Comparison of ENCODE assay signal across 8 mouse cellular contexts in genomic region chr15:5186293-5186675, GRCm38 (mm10). TPM values are rescaled to one million over a fixed set of nuclear protein-coding genes. Genes with fewer than 3 reads are reported as not detected.
DNase-seq lines count a peak whose midpoint lies in the region; ATAC-seq and TF ChIP-seq lines count a peak whose summit lies in the region.

No protein-coding gene starts in this region.

- H3K27ac ChIP-seq in heart, adult 2 months: peak overlapping the region; percentile 86
- peak overlapping the region; percentile 91; the same call in 1 of the 2 replicates for H3K27ac ChIP-seq in embryonic facial prominence, embryonic 15.5 days (replicated peaks)
- H3K27ac ChIP-seq in liver, embryonic 12.5 days: peak overlapping the region; percentile 84

- no peak for ATAC-seq in embryonic facial prominence, embryonic 15.5 days (ENCODE audit: insufficient number of reproducible peaks, low FRiP score, low TSS enrichment, low read depth)
- ATAC-seq in liver, embryonic 12.5 days: no peak

- peak overlapping the region; percentile 67 for H3K4me2 ChIP-seq in embryonic facial prominence, embryonic 15.5 days (replicated peaks)
- peak overlapping the region; percentile 88 for H3K4me2 ChIP-seq in liver, embryonic 12.5 days

- peak overlapping the region; percentile 84 for H3K4me3 ChIP-seq in heart, adult 2 months
- peak overlapping the region; percentile 99 for H3K4me3 ChIP-seq in embryonic facial prominence, embryonic 15.5 days (replicated peaks)
- peak overlapping the region; percentile 97 for H3K4me3 ChIP-seq in liver, embryonic 12.5 days

- intact Hi-C loops in heart, adult 2 months (cut with DNase I): no loop called here
- intact Hi-C loops in heart, postnatal 10 days (cut with DNase I): no loop called here

- 26% methylated on average over 10 of the region's 10 CpGs for WGBS in heart, adult 2 months
- 30% methylated on average over 10 of the region's 10 CpGs for WGBS in embryonic facial prominence, embryonic 15.5 days
- 38% methylated on average over 10 of the region's 10 CpGs for WGBS in liver, embryonic 12.5 days (ENCODE audit: insufficient replicate concordance)

- no peaks in the 10 kb centered on the region for H3K9me3 ChIP-seq in embryonic facial prominence, embryonic 15.5 days (replicated peaks)
- H3K9me3 ChIP-seq in liver, embryonic 12.5 days (replicated peaks): no peaks in the 10 kb centered on the region

- no peak for TF ChIP-seq POLR2A in heart, adult 2 months (IDR thresholded peaks at IDR 0.05; ENCODE audit: insufficient read depth, low read depth, low read length)

- no peak for DNase-seq in heart, adult 2 months
- DNase-seq in heart, postnatal 10 days: no peak
- DNase-seq in 416B (ENCODE audit: low read depth): peak; percentile 61
- DNase-seq in frontal cortex, postnatal 36 days (ENCODE audit: low spot score in 2 of 2): no peak
- no peak for DNase-seq in right cerebral cortex, postnatal 4 days
- no peak for DNase-seq in embryo, embryonic 10.5 days (ENCODE audit: low spot score)

- H3K36me3 ChIP-seq in heart, adult 2 months (ENCODE audit: control insufficient read depth, insufficient read depth, low read length): peaks cover 9% of the 10 kb centered on the region; the same call in 1 of the 2 replicates
- peaks cover 12% of the 10 kb centered on the region; the same call in 1 of the 2 replicates for H3K36me3 ChIP-seq in embryonic facial prominence, embryonic 15.5 days
- H3K36me3 ChIP-seq in liver, embryonic 12.5 days: peaks cover 27% of the 10 kb centered on the region

- H3K4me1 ChIP-seq in heart, adult 2 months (ENCODE audit: control insufficient read depth, insufficient read depth, low read length): 0 out of 2 replicates have a peak, but pooled peaks cover 2% of the 10 kb centered on the region
- H3K4me1 ChIP-seq in embryonic facial prominence, embryonic 15.5 days: peaks cover 18% of the 10 kb centered on the region
- H3K4me1 ChIP-seq in liver, embryonic 12.5 days: peaks cover 28% of the 10 kb centered on the region

- H3K79me2 ChIP-seq in heart, adult 2 months (replicated peaks; ENCODE audit: control insufficient read depth, insufficient read depth, low read length): peaks cover 7% of the 10 kb centered on the region

- H3K9ac ChIP-seq in heart, adult 2 months (ENCODE audit: low read depth, low read length): peak overlapping the region; percentile 98
- peak overlapping the region; percentile 81 for H3K9ac ChIP-seq in embryonic facial prominence, embryonic 15.5 days
- H3K9ac ChIP-seq in liver, embryonic 12.5 days: peak overlapping the region; percentile 85

- no peaks in the 10 kb centered on the region for H3K27me3 ChIP-seq in heart, adult 2 months (ENCODE audit: control insufficient read depth, insufficient read depth, low read length)
- no peaks in the 10 kb centered on the region for H3K27me3 ChIP-seq in embryonic facial prominence, embryonic 15.5 days
- no peaks in the 10 kb centered on the region for H3K27me3 ChIP-seq in liver, embryonic 12.5 days (replicated peaks)

- no peak for TF ChIP-seq CTCF in heart, adult 2 months (IDR thresholded peaks at IDR 0.05)

- TF ChIP-seq EP300 in heart, adult 2 months (IDR thresholded peaks at IDR 0.05; ENCODE audit: insufficient read depth, low read depth, low read length): no peak

RNA-seq across cellular contexts. Expression of gene Ttc33, which starts 1.0 kb away (rescaled TPM):
- total RNA-seq in heart, adult 2 months (2021): 10 to 100 TPM; 37.5 to 45.2 TPM
- 10.4 and 18.7 TPM in 2 replicates for polyA plus RNA-seq in heart, adult 2 months (2012; rRNA removed)
- total RNA-seq in heart, postnatal 10 days (2021): 10 to 100 TPM; 28.4 to 29.2 TPM
- 37.7 and 40.2 TPM in 2 replicates for polyA plus RNA-seq in embryonic facial prominence, embryonic 15.5 days (2015; fragmentation: Nextera tagmentation; extraction: Ambion mirVana)
- polyA plus RNA-seq in liver, embryonic 12.5 days (2016; fragmentation: Nextera tagmentation; extraction: Ambion mirVana): 18.9 and 19.1 TPM in 2 replicates

RNA-seq across cellular contexts. Expression of gene Prkaa1, which starts 42.6 kb away (rescaled TPM):
- total RNA-seq in heart, adult 2 months (2021): 10 to 100 TPM; 12.6 to 13.9 TPM
- 4.6 and 8.9 TPM in 2 replicates for polyA plus RNA-seq in heart, adult 2 months (2012; rRNA removed)
- 10 to 100 TPM; 16.9 to 18.4 TPM for total RNA-seq in heart, postnatal 10 days (2021)
- 16.1 and 17.2 TPM in 2 replicates for polyA plus RNA-seq in embryonic facial prominence, embryonic 15.5 days (2015; fragmentation: Nextera tagmentation; extraction: Ambion mirVana)
- polyA plus RNA-seq in liver, embryonic 12.5 days (2016; fragmentation: Nextera tagmentation; extraction: Ambion mirVana): 21.3 and 22.3 TPM in 2 replicates

RNA-seq across cellular contexts. Expression of gene Ptger4, which starts 57.7 kb away (rescaled TPM):
- total RNA-seq in heart, adult 2 months (2021): 1 to 10 TPM; 1.8 to 2.8 TPM
- 2.9 and 4.4 TPM in 2 replicates for polyA plus RNA-seq in heart, adult 2 months (2012; rRNA removed)
- 1 to 10 TPM; 4.5 to 4.6 TPM for total RNA-seq in heart, postnatal 10 days (2021)
- 5.0 and 5.7 TPM in 2 replicates for polyA plus RNA-seq in embryonic facial prominence, embryonic 15.5 days (2015; fragmentation: Nextera tagmentation; extraction: Ambion mirVana)
- polyA plus RNA-seq in liver, embryonic 12.5 days (2016; fragmentation: Nextera tagmentation; extraction: Ambion mirVana): 2.6 and 2.8 TPM in 2 replicates
